Mouse (Mus musculus) megakaryocyte, embryonic 14.5 days (primary cell): ENCODE results near the gene Pacsin2.

ENCODE experiments used
- FLI1 ChIP-seq: IDR thresholded peaks from 2 replicates; pipeline ENCODE4 v1.6.1; 2012; ENCODE audit warnings: low read length, inconsistent platforms, mixed read lengths
- GATA1 ChIP-seq: IDR thresholded peaks from 3 replicates; pipeline ENCODE4 v1.6.1; 2012; ENCODE audit warnings: mixed read lengths, low read length, inconsistent platforms, borderline replicate concordance

DNA sequence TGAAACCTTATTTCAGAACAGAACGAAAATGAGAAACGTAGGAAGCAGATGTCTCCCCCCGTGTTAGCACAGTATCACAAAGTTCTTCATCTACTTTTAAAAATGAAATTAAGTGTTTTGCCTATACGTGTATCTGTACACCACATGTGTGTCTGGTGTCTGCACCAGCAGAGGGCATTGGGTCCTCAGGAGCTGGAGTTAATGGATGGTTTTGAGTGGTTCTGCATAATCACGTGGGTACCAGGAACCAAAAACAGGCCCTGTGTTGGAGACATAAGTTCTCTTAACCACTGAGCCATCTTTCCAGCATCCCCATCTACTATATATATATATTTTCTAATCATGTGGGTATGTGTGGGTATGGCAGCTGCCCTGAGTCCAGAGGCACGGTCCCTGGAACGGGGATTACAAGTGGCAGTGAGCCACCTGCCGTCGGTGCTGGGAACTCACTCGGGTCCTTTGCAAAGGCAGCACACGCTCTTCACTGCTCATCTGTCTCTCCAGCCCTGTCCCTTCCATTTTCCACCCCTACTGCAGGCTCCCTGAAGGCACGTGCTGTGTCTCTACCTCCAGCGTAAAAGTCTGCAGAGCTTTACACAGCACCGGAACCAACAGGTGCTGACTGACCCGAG lies 118.4 kb downstream of the Pacsin2 start:
- TF ChIP-seq GATA1 (no peak), FLI1 (no peak)
